Mouse (Mus musculus) right cerebral cortex, adult 2 months (tissue): Measurements from ENCODE around the gene Pik3ap1.
"Not testable (repeated sequence)": the region's sequence is repeated elsewhere in the genome, so short reads cannot be mapped to it uniquely, and the experiment has no call there.

Experiments
- DNase-seq, 2 experiments: peaks; one replicate each; pipeline ENCODE4 v3.0.0; 2021 to 2022; ENCODE audit warnings: low spot score in 2 of 2

Pik3ap1 gene

DNA sequence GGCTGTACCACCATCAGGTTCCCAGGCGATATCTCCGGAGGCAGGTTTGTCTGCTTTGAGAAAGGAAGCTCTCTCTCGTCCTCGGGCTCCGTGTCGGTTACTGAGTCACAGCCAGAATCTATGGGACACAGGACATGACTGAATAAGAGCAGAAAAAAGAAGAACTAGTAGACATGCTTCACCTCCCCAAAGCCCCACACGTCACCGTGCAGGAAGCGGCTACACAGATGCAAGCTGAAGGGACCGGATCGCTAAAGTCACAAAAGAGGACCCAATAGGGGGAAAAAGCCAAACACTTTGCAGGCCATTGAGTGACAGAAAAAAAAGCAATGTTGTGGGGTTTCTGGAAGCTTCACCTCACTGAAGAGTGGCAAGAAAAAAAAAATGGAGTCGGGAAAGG, 52.7 kb downstream of the Pik3ap1 start:
- DNase-seq: no peak

GRCm38 (mm10) chr19:41330401-41330800, 54.5 kb downstream of the Pik3ap1 start:
- no peak for DNase-seq

DNA sequence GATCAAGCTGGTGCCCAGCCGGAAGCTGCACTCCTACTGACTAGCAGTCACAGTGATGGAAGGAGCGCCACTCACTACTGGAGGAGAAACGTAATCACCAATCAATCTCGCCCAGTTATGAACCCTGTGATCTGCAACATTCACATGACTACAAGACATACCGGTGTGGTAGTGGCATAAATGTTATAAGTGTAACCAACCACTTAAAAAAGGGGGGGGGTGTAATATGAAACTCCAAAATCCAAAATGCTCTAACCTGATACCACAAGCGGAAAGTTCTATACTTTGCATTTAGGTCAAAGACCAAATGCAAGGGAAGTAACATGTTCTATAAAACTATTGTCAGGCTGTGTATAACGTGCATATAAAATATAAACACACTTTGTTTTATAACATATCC, 54.9 kb downstream of the Pik3ap1 start:
- no peak for DNase-seq

GRCm38 (mm10) chr19:41328743-41329142, 56.2 kb downstream of the Pik3ap1 start:
- no peak for DNase-seq

- DNase-seq: no peak
These were observed 61.1 kb downstream of the Pik3ap1 start for GRCm38 (mm10) chr19:41323813-41324212.

DNA sequence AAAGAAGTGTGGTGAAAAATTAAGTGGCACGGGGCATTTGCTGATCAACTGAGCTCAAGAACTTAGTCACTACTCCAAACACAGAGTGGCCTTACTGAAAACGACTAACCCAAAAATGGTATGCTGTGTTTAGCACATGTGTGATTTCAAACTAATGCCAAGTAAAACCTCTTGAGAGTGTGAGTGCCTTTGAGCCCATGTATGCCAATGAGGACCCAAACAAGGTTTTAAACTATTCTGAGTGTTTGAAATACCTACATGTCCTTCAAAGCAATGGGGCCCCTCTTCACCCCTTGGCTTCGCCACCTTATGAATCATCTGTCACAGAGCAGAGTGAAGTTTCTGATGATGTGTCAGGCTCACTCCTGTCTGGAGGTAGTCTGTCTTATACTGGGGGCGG, 61.8 kb downstream of the Pik3ap1 start:
- DNase-seq: no peak

GRCm38 (mm10) chr19:41321149-41321548, 63.8 kb downstream of the Pik3ap1 start:
- no peak for DNase-seq

DNA sequence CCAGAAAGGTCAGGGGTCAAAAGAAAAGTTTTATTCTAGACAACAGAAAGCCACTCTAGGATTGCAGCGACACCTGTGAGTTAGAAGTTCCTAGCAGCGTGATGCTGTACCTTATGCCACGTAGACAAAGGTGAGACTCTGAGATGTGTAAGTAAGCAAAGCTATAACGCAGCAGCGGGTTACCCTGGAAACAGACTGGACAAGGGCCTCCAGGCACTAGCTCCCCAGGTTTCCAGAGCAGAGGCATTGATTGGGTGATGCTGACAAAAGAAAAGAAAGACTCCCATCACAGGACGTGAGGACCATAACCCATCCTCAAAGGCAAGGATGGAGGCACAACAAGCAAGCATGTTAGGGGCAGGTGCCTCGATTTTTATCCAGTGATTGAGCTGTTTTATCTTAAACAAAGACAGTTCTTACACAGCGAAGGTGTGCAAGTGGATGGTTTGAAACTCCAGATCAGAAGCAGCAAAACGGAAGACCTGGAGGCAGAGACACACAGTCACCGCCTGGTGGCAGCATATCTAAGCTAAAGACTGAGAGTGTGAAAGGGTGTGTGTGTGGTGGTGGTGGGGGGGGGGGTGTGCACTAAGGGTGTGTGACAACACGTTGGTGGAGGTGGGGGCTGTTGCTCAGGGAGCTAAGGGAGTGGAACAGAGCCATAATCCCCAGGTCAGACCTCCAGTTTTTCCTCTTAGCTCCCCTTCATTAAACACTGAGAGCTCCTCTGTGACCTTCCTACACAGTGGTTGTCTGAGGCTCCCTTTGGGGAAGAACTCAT, 67.4 kb downstream of the Pik3ap1 start:
- DNase-seq: peak; percentile 58 to 71

DNA sequence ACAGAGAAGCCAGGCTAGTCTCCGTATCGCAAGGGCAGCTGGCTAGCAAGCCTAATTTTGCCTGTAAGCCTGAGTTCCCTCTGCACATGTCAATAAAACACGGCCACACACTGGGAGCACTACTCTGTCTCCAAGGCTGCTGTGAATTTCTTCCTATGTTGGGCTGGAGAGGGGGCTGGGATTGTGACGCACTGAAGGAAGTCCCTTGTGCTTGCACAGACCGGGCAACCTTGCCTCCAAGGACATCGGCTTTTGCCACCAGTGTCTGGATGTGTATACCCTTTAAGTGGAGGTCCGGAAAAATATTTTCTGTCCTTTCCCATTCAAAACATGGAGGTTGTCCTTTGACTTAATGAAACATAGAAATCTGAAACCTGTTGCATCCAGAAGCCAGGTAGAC, 70.2 kb downstream of the Pik3ap1 start:
- DNase-seq: no peak

- no peak for DNase-seq
These were observed 71.2 kb downstream of the Pik3ap1 start for GRCm38 (mm10) chr19:41313663-41314062.

DNA sequence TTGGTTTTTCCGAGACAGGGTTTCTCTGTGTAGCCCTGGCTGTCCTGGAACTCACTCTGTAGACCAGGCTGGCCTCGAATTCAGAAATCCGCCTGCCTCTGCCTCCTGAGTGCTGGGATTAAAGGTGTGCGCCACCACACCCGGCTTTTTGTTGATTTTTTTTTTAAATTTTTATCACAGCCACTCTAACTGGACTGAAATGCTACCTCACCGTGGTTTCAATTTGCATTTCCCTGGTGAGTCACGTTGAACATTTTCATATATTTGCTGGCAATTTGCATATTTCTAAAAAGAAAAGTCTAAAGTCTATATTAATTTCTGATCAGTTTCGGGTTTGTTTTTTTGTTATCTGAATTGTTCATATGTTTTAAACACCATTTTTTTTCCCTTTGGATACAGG, 72.3 kb downstream of the Pik3ap1 start:
- DNase-seq: not testable (repeated sequence)

DNA sequence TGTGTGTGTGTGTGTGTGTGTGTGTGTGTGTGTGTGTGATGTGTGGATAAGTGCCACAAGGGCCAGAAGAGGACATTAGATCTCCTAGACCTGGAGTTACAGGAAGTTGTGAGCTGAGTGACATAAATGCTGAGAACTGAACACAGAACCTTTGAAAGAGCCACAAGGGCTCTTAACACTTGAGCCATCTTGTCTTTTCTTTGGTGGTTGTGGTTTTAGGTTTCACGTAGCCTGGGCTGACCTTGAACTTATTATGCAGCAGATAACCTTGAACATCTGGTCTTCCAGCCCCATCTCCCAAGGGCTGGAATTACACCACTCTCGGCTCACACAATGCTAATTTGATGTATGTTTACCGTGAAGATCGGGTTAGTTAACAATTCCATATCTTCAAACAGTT, 72.9 kb downstream of the Pik3ap1 start:
- DNase-seq: no peak

- DNase-seq: peak in 1 of 2 experiments; percentile 11
These were observed 73.8 kb downstream of the Pik3ap1 start for GRCm38 (mm10) chr19:41310971-41311703.

- no peak for DNase-seq
These were observed 81.0 kb downstream of the Pik3ap1 start for GRCm38 (mm10) chr19:41303933-41304332.

GRCm38 (mm10) chr19:41303433-41303832, 81.5 kb downstream of the Pik3ap1 start:
- DNase-seq: no peak

GRCm38 (mm10) chr19:41301856-41302255, 83.0 kb downstream of the Pik3ap1 start:
- DNase-seq: no peak

DNA sequence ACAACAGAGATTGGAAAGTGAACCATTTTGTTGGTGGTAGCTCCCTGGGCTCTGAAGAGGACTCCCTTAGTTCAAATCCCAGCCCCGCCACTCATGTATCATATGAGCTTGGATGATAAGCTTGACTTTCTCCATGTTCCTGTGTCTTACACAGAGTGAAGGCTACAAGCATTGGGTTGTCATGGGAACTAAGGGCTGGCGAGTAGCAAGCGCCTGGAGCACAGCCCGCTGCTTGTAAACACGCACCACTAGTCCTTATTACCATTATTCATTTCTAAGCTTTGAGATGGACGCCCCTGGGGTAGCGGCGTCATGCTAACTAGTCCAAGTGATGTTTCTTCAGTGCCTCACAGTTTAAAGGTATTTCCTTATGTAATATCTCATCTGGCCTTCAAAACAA, 85.5 kb downstream of the Pik3ap1 start:
- no peak for DNase-seq

DNA sequence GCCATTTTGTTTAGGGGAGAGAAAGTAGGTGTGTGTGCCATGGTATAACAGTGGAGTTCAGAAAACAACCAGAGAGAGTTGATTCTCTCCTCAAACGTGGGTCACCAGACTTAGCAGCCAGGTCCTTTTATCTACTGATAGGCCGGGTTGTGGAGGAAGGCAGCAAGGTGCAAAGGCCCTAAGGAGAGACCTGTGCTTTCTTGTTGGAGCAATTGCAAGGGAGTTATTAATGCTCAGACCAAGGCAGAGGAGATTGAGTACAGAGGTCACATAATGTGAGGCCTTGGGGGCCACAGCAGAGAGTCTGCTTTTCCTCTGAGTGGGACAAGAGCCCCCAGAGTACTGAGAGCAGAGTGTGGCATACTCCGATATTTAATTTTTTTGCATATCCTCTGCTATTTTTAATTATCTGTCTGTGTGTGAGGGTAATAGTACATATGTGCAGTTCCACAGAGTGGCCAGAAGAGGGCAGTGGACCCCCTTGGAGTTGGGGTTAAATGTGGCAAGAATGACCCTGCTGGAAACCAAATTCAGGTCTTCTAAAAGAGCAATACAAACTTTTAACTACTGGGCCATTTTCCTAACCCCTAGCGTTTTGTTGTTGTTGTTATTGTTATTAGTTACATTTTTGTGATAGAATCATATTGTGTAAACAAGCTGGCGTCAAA, 93.8 kb downstream of the Pik3ap1 start:
- no peak for DNase-seq

DNA sequence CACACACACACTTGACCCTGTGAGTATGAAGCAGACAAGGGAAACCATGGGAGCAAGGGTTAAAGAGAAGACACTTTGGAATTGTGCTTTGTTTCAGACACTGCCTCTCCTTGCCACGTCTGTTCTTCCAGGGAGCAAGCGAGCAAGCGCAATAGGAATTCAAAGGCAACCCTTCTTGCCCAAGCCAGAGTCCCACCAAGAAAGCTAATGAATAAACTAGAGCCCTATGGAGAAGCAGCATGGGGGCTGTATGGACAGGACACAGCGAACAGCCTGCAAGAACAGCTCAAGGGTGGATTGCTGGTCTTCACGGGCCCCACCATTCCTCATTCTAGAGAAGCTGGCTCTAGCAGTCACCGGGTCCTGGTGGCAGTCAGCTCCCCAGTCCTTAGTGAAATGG, 96.3 kb downstream of the Pik3ap1 start:
- no peak for DNase-seq

- DNase-seq: no peak
These were observed 97.7 kb downstream of the Pik3ap1 start for GRCm38 (mm10) chr19:41287224-41287623.

- DNase-seq: no peak
These were observed 100.4 kb downstream of the Pik3ap1 start for GRCm38 (mm10) chr19:41284515-41284914.

DNA sequence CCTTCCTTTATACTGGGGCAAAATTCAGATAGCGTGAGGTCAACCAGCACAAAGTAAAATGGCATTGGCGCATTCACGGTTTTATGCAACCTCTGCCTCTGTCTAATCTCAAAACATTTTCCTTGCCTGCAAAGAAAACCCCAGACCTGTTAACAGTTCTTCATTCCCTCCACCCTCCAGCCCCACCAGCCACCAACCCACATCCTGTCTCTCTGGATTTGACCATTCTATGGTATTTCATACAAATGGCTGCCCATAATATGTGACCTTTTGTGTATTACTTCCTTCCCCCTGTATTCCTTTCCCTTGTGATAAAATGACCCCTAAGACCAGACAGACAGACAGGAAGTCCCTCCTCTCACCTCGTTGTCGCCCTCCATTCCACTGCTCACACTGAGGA, 102.2 kb downstream of the Pik3ap1 start:
- DNase-seq: no peak

GRCm38 (mm10) chr19:41282216-41282615, 102.7 kb downstream of the Pik3ap1 start:
- no peak for DNase-seq
